Mouse (Mus musculus) thymus, postnatal 0 days (tissue): ENCODE results near the gene Akap6. TPM values are rescaled to one million over a fixed set of nuclear protein-coding genes. Genes with fewer than 3 reads are reported as not detected.

ENCODE experiments used
- DNase-seq: peaks from one replicate; pipeline ENCODE4 v3.0.0-alpha.2; 2015; ENCODE audit warnings: low spot score
- polyA plus RNA-seq: library from polyadenylated mRNA; unstranded; fragments of >200 nt; fragmentation: Nextera tagmentation; extraction: Ambion mirVana; gene quantifications from 2 replicates; pipeline ENCODE4 v1.2.1, GENCODE M21; 2015

Gene Akap6
- polyA plus RNA-seq, 1 experiment from 2014 or later = 0.53 TPM

DNA sequence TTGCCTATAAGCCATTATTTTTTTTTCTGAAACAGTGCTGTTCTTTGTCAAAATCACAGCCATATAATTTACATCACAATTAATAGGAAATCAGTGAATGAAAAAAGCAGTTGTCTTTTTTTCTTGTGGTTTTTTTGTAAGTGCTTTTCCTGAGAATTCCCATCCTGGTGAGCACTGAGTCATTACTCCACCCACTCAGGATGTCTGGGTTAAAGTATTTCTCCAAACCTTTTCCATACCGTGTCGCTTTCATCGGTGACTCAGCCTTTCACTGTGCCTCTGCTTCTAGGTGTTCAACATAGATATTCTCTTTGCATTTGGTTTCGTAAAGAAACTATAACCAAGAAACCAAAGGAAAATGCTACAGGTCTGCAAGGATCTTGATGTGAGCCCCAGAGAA lies 328.1 kb downstream of the Akap6 start:
- no peak for DNase-seq

DNA sequence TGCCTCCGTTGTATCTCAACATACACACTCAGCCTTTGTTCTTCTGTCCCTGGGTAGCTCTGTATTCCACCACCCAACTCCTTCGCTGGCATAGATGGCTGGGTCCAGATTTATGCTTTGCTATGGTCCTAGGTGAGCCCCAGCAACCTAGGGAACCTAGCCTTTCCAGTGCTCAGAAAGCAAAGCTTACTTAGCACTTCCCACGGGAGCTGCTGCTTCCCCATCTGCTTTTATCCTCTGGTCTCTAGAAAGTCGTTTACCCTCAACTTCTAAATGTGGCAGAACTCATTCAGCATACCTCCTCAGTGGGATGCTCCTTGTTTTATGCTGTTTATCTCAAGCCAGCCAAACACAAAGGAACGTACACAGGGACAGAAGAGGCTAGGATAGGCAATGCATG lies 329.7 kb downstream of the Akap6 start:
- no peak for DNase-seq

DNA sequence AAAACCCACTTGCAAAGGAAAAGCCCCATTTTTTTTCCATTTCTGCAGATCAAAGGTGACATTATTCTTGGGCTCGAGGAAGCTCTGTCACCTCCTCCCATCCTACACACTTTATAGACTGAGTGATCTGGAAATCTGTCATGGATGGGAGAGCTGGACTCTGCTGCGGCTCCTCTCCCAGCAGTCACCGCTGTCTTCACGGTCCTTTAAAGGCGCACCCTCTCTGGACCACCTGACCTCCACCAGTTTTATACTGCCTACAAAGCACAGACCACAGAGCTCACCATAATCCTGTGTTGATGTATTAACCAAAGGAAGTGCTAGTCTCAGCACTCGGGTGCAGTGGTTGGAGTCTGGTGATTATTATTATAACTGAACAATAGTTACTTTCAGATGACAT lies 330.7 kb downstream of the Akap6 start:
- no peak for DNase-seq

DNA sequence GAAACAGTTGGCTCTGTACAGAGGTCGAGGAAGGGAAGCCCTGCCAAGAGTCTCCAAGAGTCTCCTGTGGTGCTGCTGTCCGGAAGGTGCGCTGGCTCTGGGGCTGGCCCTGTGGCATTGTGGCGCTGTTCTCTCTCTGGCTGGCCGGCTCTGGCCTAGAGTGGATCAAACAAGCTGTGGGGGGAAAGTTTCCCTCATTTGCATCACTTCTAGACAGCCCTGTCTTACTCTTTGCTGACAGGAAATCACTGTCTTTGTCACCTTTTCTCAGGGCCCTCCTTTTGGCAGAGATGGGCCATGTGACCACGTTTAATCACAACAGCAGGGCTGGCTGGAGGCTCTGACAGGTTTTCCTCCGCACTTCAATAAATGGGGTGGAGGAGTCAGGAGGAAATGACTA lies 333.6 kb downstream of the Akap6 start:
- no peak for DNase-seq

DNA sequence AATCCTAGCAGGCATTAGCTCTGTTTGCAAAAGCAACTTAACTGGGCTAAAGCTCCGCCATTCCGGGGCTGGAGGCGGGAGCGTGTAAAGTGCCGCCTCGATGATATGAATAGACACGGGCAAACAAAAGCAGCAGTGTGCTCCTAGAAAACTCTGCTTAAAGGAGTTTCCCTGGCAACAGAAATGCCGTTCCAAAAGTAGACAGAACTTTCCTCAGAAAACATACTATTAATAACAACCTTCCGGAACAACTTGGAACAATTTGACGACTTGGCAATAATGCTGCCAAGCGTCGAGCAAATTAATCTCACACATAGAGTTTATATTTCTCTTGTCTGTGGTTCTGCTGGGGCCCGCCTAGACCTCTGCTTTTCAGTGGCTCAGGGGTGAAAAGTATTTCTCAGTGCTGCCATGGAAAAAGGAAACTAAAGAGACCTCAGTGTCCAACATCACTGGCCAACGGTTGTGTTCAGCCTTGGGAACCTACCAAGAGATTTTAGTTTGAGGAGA lies 334.3 kb downstream of the Akap6 start:
- DNase-seq = no peak

DNA sequence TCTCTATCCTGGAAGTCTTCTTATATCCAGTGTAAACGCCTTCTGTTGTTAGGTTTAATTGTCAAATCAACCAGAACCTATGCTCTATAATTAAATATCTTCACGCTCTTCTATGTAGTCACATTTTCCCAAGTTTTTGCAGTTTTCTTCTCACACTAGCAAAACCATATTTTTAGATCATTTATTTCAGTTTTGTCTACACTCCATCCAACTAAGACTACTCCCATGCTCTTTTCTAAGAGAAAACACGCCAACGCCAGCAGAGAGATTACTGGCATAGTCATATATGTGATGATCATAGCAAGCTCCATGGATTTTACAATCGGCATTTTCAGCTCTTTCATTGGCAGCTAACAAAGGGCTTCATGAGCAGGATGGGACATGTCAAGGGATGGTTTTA lies 341.5 kb downstream of the Akap6 start:
- no peak for DNase-seq

DNA sequence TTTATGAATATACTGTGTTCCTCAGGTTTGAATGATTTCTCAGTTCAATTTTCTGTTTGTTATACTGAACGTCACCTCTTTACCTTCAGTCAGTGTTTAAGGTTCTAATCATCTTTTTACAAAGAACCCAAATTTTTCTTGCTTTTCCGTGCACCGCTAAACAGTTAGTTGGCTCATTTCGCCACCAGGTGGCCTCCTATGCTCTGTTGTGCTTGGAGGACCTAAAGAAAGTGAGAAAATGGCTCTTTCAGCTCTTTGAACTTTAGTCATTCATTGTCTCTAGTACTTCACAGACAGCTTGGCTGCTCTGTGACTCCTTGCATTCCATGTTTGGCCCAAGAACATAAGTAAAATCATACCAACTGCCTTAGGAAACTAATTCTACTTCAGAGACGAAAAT lies 343.6 kb downstream of the Akap6 start:
- peak; percentile 35 for DNase-seq

DNA sequence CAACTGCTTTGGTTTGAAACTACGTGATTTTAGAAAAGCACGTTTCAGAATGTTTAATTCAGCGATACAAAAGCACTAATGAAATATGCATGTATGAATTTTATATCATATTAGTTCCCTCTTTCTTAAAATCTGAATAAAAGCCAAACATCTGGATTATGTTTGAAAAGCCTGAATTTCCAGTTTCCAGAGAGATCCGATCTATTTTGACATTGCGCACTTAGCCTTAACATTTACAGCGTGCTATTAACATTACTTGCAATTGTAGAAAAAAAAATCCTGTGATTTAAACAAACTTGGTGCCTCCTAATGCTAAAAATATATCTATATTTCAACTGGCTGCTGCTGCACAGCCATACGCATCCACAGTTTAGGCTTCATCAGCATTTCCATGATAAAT lies 358.4 kb downstream of the Akap6 start:
- no peak for DNase-seq

DNA sequence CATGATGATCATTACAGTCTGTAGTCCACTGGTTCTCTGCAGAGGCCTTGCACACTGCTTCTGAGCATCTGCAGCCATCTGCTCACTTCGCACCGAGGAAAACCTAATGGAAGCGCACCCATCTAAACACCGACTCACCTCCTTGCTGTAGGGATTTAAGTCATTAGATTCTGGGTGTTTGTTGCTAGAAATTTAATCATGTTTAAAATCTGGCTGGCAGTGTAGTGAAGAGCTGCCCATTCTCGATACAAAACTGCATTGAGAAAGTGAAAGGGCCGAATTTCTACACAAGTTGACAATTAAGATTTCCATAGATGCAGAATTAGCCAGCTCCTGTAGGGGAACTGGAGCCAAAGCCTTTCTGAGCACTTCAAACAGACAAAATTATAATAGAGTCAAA lies 361.7 kb downstream of the Akap6 start:
- DNase-seq = no peak

DNA sequence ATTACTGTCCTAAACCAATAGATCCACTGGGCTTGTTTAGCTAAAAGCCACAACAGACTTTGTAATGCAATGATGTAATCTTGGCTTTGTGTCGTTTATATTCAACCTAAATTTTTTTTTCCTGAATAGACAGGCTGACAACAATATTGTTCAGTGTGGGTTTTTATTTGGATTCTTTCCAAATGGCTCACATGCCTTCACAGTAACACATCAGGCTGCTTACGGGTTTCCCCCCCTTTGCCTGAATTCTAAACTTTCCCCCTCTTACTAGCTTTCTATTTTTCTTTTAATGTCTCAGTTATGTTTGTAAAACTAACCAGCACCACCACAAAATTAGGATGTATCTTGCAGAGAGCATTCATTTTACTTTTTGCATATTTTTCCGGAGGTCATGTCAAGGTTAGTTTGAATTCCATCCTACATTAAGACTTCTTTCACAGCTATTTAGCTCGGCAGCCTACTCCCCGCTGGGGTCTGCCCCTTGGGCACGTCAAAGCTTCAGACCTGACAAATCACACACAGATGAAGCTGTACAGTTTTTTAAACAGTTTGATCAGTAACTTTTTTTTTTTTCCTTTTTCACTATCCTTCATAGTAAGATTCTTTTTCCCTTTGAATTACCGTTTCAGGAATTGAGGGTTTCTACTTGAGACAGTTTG lies 362.4 kb downstream of the Akap6 start:
- no peak for DNase-seq

DNA sequence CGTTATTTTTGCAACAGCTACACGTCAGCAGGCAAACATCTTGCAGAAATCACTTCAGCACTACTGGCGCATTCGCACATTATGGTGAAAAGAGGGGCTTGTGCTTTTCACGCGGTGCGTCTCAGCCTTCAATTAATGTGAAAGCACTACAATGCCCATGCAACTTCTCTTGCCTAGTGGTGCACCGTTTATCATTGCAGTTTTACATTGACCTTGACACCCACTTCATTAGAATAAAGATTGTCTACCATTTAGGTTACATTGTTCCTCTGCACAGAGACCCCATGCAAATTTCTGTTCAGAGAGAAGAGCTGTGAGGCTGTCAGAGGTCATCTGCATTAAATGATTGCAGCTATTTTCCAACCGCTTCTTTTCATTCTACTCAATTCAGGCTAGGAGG lies 363.8 kb downstream of the Akap6 start:
- no peak for DNase-seq

DNA sequence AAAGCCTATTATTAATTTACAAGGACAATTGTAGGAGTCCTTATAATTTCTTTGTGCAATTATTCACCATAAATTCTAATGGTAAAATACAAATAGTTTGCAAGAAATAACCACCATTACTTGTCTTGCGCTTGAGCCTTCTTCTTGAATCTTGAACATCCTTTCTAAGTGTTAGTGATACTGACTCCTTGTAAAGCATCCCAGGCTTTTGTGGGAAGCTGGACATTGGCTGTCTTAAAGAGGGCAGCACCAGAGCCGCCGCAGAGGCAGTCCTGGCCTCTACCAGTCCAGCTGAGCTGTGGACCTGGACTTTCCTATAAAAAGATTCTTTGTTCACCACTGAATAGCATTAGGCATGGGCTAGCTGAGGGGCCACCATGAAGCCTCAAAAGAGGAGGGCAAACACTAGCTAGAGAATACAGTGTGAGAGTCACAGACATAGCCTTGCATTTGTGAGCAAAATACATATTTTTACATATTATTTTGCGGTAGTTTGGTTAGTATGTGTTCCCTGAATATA lies 365.1 kb downstream of the Akap6 start:
- no peak for DNase-seq

DNA sequence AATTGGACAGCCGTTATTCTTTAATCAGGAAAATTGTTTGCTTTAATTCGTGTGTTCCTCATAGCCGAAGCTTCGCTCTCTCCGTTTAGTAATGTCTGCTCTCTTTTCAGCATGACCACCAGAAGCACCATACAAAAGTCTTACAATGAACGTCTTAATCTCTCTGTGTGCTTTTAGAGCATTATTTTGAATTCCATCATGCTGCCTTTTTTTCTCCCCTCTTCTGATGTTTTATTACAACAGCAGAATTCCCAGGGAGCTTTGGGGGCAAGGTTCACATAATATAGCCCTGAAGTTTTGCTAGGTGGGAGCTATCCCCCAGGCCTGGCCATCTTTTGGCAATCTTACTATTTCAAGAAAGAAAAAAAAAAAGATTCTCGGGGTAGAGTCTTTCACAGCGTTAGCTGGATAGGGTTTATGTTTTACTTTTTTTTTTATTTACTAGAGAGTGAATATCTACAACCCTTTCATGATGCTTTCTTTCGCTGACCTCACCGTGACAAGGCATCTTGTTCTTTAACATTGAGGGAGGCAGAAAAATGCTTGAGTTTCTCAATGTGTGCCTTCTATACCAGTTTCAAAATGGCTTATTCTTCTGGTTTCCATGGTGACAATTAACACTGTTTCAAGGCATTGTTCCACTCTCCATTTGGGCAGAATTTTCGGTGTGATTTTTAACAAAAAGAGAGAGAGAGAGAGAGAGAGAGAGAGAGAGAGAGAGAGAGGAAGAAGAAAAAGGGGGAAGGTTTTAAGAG lies 366.0 kb downstream of the Akap6 start:
- DNase-seq = no peak

DNA sequence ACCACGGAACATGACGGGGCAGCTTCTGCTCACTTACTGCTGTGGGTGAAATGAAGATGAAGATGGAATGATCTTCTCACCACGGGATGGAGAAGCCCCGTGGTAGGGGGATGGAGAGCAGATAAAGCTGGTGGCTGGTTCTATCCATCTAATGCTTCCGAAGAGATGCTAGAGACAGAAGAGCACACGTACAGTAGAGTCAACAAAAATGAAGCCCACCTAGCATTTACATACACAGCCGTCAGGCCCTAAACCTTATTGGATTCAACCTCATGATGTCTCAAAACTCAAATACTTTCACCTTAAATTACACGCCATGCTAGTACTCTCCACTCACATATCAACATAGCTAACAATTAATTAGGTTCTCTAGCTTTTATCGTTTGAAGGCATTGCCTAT lies 367.1 kb downstream of the Akap6 start:
- no peak for DNase-seq

DNA sequence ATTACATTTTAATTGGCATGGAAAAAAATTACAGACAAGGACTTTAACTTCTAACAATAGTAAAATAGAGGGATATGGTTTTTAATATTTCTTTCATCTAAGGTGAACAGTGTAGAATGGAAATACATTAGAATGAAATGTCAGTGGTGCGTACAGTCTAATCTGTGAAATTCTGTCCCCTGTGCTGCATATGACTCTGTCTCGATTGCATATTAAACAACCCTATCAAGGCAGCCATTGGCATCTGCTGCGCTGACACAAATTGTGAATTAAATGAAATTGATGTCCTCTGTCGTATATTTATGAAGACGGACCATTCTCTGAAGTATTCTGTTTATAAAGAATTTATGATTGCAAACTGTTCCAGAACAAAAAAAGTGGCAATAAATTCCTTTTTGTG lies 371.7 kb downstream of the Akap6 start:
- DNase-seq = no peak

DNA sequence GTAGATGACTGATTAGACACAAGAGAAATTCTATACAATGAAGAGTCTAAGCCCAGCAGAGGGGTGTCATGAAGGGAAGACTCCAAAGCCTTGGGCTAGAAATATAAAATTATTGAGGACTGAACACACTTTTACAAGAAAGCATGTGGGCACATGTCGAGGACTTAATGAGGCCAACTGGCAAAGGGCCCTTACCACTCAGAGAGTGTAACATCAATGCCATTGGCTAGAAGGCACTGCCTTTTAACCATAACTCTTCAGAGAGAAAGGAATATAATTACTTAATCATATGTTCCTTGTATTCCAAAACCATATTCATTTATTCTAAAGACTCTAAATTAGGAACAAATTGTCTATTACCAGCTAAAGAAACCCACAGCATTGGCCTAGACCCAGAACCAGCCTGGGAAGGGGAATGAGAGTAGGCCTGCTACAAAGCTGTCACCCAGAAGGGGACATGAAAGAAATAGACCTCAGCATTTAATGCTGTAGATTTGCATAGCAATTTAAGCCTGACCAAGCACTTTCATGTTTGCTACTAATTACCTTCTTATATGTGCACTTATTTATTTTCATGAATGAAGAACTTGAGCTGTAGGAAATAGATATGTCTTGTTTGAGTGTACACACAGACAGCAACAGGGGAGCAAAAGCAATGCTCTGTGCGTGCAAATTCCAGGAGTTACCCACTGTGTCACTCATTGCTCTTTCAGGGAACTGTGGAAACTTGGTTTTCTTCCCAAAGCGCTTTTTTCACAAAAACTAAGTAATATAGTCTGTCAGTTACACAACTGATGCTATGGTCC lies 377.6 kb downstream of the Akap6 start:
- no peak for DNase-seq

DNA sequence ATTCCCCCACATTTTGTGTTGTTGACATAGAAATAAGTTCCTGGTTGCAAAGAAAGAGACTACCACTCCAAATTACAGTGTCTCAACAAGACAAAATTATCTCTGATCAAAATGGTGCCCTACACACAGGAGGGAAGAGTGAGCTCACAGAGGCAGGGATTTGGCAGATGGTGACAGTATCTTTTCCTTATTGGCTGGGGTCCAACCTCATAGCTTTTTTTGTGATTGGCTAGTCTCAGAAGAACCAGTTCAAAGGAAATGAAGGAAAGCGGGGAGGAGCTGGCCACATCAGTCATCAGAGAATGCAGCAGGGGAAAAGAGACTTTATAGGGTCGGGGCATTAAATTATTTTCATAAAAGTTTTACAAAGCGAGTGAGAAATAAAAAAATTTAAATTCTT lies 386.6 kb downstream of the Akap6 start:
- no peak for DNase-seq

DNA sequence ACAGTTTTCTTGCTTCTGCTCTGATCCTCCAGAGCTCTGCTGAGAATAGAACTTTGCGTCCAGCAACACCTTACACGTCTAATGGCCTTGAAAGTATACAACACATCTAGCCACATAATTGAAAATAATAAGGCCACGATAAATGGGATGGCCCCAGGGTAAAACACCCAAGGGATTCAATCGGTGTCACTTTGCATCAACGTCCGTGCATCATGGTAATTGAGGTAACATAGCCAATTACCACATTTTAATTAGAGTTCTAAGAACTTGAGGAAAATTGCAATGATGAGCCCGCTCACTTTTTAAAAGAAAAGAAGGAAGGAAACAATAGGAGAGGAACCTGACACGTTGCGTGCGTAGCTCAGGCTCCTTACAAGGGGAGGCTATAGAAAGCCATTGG lies 413.1 kb downstream of the Akap6 start:
- DNase-seq = no peak

DNA sequence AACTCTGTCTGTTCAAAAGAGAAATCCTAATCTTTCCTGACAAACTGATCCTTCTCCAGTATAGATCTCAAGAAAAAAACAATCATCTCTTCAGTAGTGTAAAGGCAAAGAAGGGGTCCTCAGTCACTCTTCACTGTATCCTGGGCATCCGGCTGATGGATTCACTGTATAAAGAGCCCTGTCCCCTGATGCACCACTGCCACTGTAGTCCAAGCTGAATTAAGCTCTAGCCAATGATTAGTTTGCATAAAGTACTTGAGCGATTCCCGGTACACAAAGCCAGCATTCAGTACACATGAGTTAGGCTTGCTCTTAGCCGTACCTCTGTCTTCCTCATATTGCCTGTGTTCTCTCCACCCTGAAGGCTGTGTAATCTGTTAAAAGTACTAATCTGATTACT lies 420.2 kb downstream of the Akap6 start:
- DNase-seq = no peak

DNA sequence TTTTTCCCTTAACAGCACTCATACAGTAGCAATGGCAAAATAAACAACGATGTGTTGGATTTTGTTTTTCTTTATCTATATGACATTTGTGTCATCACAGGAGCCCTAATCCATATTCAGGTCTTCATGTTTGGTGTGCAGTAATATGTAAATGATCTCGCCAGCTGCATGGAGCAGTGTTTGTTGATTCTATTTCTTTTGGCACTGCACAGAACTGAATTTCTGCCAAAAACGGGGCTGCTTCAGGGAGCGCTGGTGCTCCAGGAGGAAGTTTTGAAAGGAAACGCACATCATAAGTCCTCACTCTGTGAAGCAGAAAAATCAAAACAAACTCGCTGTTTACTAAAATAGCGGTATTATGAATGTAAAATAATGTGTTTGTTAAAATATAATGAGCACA lies 424.9 kb downstream of the Akap6 start:
- DNase-seq = no peak

DNA sequence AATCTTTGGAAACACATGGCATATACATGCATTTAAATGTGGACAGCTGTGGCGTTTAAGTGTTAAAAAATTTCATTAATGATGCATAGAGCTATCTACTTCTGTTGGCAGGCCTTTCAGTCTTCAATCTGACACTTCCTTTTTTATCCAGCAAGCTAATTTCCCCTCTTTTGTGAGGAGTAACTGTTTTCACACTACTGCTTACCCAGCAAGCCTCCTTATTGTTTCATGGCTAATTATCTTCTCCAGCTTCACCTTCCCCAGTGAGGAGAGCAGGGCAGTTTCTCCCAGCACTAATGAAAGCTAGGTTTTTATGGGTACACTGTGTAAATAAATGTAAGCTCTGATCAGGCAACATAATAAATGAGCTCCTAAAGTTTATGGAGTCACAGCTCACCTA lies 425.5 kb downstream of the Akap6 start:
- no peak for DNase-seq

DNA sequence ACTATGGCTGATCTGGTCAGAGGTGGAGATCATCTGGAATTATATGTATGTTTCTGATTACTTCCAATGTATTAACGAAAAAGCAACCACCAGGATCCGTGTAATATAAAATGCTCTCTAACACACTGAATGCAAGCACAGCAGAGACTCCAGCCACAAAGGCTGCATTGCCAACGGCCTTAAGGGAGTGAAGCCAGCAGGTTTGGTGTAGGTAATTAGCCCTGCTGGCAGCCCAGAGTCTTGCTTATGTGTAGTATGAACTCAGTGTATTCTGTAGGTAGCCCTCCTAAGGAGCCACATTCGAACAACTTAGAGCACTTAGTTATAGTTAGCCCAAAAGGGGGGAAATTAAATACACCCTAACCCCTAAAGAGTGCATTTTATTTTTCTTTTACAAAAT lies 426.1 kb downstream of the Akap6 start:
- no peak for DNase-seq
